Mouse (Mus musculus) thymus, postnatal 14 days (tissue): ENCODE data around the gene Eps15l1.
A peak's percentile ranks its signal among the peaks of the same experiment; 100 is the strongest.

ENCODE experiments used
- DNase-seq: peaks from one replicate; pipeline ENCODE4 v3.0.0; 2021

Gene Eps15l1

DNA sequence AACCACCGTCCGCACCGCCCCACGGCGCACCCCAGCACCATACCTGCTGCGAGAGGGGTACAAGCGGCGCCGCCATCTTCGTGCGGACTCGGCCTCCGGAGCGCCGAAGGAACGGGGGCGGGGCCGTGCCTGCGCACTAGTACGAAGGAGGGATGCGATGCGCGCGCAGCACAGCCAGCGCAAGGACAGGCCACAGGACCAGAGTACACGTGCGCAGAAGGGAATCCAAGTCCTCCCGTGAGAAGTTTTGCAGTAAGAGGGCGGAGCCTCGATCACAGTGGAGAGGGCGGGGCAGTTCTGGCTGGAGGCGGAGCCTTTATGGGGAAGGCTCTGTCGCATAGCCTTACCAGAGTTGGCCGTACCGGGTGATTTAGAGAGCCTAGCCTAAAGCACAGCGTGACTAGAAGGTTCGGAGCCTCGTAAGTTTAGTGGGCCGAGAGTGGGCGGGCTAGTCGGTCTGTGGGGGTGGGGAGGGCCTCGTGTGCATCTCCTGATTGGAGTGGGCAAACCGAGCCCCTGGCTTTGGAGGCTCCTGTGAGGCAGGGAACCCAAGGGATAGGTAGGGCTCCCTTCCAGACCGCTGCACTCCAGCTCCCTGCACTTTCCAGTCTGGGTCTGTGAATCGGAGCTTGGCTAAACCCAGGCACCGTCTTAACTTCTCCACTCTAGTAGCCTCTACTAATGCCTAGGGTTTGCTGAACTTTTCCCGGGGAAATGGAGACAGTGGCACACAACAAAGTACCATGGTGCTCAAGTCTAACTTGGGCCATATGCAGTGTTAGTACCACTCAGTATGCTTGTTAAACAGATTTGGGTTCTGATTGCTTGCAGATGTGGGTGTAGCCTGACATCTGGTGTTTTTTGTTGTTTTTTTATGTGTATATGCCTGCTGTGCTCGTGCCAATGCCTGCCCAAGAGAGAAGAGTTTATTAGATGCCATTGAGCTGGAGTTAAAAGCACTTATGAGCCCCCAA, at the start of gene Eps15l1:
Gene Eps15l1, minus strand, starts transcription at position 99 of the 974 bp plus-strand sequence.
- DNase-seq, result peak; percentile 99

DNA sequence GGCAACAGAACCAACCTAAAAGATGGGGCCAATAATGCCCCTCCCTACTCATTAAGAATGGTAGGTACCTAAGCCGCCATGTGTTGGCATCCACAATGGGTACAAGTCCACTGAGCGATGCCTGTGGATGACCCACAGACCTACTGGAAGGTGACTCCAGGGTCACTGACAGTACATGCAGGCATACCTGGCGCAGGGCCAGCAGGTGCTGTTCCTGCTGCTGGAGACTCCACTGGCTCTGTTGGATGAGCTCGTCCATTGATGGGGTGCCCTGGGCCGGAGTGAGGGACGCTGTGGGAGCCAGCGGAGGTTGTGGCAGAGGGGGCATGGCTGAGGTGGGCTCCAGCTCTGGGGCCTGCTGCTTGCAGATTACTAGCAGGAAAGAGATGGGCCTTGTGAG, 49.4 kb upstream of the Eps15l1 start:
- no peak for DNase-seq

DNA sequence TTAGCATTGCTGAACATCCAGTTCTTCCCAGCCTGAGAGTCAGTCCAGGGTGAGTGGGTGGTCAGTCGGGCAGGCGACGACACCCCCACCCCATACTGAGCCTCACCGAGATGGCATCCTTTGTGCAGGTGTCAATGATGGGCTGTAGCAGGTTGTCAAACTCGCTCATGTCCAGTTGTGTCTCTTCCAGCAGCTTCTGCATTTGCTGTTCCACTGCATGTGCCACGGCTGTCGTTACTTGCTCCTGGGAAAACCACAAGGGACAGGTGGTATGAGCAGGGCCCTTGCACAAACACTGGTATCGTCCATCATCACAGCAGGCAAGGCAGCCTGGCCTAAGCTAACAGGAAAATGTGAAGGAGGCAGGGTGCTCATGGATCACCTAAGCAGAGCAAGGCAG, 48.7 kb upstream of the Eps15l1 start:
- no peak for DNase-seq

DNA sequence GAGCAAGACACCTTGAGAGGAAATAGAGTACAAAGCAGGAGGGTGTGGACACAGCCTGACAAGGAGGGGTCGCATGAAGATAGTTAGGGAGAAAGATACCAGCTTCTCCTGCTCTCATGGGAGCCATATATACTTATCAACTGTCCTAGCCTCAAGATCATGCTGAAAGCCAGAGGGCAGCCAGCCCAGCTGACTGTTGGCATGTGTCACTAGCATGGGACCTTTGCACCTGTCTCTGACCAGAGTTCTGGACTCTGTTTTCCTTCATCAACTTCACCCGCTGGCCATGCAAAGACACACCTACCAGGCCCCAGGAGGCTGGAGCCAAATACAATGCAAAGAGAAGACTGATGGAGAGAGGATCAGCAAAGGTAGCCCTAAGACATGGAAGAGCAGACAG, 48.0 kb upstream of the Eps15l1 start:
- DNase-seq, result no peak

DNA sequence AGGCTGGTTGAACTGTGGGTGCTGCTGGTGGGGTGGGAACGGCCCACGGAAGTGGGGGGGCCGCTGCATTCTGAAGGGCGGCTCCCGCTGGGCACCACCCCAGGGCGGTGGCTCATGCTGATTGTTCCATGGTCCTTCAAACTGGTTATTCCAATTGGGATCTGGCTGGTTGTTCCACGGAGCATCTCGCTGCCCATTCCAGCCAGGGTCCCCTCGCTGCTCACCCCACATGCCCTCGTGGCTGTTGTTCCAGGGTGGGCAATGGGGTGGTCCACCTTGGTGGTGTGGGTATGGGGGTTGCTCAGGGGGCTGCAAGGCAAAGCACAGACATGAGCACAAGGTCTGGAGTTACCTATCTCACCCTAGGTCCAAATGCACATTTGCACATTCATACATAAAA, 43.0 kb upstream of the Eps15l1 start:
- DNase-seq, result no peak

DNA sequence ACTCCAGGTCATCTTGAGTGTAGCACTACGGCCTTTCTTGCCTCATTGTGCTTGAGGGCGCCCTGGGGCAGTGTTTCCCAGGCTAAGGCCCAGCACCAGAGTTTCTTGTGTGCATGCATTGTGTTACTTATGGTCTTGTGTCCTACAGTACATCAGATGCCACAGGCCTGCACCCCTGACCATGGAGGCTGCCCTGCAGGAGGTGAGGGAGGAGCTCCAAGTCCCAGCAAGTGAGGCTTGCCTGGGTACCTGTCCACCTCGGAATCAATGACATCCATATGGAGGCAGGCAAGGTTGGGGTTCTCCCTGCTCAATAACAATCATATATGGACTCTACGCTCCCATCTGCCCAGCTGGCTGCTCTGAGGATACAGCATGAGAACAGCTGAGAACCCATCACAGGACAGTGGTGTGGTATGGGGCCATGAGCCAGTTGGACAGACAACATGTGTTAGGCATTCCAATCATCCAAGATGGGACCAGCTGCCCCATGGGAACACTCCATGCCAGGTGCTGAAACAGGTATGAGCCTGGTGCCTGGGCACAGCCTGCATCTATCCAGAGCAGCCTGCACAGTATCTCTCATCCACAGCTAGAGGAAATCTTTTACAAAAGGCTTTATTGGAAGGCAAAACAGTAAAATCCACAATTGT, 38.7 kb upstream of the Eps15l1 start:
- DNase-seq, result no peak

DNA sequence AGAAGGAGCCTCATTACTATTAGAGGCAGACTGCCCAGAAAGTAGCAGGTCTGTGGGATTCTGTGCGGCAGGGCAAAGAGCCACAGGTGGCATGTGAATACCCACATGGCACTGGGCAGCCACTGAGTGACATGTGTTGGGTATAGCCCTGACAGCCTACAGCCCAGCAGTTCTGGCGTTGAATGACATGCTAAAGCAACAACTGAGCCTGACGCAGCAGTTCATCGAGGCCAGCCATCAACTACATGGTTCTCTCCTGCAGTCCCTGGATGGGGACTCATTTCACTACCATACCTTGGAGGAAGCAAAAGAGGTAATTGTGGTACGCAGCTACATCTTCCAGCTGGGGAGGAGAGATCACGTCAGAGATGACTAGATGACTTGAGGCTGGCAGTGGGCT, 37.2 kb upstream of the Eps15l1 start:
- DNase-seq, result no peak

DNA sequence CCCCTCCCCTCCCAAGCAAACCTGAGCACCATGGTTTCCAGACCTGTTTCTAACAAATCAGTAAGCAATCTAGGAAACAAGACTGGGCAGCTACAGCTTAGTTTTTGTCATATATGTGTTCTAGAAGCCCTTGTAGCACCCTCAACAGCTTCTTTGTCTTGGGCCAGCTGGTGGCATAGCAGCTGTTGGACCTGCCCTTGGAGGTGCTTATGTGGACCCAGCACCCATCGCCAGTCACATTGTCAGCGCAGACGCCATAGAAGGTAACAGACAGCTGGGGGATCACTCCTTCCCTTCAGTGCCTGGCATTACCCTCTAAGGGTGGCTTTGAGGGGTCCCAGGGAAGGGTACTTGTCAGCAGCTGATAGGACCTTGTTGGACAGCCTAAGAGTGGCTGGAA, 36.5 kb upstream of the Eps15l1 start:
- DNase-seq, result no peak

DNA sequence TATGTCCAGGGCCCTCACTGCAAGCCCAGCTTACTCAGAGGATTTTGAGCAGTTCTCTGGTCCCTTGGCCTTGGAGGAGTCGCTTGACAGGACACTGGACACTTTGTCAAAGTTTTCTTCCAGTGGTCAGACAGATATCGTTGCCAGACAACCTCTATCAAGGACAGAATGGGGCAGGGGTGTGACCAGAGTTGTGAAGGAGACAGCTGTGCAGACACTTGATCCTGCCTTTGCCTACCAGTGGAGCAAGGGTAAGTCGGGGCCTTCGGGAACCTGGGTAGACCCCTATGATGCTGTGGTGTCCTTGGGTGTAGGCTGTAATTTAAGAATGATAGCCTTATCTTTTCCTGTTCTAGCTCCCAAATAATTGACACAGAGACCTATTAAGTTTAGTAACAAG, 34.1 kb upstream of the Eps15l1 start:
- DNase-seq, result no peak

DNA sequence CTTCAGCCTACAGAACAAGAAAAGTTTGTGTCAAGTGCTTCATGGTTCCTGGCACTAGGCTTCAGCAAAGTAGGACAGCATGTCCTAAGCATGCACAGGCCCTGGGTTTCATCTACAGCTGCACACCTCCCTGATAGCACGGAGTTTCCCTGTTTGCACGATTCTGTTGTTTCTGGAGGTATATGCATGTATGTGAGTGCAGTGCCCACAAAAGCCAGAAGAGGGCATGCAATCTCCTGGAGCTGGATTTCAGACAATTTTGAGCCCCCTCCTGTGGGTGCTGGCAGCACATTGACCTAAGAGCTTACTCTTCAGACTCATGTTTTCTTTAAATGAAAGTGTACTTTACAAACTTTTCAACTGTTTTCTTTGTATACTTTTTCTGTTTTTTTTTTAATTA, 32.6 kb upstream of the Eps15l1 start:
- DNase-seq, result no peak

DNA sequence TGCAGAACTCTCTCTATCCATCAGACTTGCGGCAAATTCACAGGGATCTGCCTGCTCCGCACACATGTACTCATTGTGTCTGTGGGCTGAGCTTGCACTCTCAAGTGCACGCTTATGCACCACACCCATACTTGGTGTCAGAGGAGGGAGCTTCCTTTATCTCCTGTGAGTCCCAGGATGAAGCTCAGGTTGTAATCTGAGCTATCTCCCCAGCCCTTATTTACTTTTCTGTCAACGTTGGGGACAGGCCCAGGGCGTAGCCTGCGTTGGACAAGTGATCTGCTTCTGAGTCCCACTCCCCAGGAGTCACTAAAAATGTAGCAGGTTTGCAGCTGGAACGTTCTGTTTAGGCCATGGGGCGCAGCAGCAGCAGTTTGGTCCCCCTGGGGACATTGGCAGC, 30.3 kb upstream of the Eps15l1 start:
- DNase-seq, result no peak

DNA sequence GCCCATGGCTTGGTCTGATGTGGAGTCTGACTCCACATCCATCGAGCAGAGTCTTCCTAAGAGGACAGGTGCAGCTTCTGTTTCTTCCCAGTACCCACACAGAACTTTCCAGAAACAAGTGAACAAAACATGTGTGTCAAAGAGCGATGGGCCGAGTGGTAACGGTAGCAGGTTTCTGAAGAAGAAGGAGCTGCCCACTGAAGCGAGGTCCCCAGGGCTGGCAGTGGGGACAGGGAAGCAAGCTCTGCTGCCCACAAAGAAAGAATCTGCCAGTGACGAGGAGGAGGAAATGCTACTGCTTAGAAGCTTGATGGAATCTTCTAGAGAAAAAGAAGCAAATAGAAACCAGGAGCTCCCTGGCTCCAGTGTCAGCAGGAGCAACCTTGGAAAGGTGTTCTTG, 23.8 kb upstream of the Eps15l1 start:
- no peak for DNase-seq

DNA sequence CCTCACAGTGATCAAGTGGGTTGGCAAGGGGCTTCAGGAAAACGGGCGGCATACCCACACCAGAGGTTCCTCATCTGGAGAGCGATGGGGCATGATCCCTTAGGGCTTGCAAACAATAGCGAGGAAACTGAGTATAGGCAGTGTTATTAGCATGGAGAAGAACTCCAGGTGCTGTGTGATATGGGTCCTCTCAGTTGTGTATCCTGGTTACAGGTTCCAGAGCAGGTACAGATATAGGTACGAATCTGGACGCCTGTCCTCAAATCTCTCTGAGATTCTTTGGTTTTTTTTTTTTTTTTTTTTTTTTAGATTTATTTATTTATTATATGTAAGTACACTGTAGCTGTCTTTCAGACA, 22.7 kb upstream of the Eps15l1 start:
- no peak for DNase-seq

DNA sequence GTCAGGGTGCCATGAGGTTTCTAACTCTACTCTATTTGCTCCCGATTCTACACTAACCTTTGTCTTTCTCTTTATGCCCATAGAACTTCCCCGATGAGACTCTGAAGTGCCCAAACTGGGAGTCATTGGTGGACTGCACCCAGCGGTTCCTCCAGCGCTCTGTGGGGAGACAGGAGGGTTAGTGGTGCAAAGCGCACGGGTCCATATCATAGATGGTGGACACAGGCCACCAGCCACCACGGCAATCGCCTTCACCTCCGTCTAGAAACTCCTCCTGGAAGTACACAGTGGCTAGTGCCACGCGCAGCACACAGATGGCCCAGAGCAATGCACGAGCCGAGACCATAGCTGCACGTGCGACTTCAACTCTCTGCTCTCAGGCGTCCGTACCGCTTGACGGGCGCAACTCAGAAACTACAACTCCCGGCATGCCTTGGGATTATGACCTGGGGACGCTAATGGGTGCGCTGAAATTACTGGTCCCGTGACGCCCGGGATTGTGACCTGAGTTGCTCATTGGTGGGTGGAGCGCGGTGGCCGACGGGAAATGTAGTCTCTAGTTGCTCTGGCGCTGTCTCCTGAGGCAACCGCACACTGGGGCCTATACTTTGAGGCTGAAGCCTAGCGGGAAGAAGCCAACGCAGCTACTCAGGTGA, 22.2 kb upstream of the Eps15l1 start, which contains the start of the genes Calr3 and 1700030K09Rik:
Gene Calr3, minus strand, starts transcription at position 533 of the 656 bp plus-strand sequence.
Gene 1700030K09Rik, plus strand, starts transcription at position 543 of the 656 bp plus-strand sequence.
- peak; percentile 99 for DNase-seq

DNA sequence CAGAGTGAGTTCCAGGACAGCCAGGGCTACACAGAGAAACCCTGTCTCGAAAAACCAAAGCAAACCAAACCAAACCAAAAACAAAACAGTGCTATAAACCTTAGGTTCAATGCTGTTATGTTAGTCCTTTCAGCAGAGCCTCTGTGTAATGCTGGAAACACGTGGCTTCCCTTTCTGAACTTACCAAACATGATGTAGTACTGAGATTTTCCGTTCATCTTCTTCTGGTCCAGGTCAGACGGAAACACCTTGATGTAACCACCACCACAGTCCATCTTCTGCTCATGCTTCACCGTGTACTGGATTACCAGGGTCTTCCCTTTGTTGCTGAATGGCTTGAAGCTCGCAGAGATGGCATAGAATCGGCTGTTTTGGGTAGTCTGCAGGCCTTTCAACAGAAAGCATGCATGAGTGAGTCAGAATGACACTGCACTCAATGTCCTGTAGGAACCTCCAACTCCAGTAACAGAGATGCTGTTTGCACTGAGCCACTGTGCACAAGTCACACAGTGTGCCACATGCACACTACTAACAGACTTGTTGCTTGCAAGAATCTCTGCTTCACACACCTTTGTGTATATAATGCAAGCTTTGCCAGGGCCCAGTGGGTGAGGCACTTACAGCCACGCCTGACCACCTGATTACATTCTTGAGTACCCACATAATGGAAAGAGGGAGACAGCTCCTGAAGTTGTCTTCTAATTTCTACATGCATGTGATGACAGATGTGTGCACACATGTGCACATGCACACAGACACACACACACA, 17.2 kb upstream of the Eps15l1 start:
- no peak for DNase-seq

DNA sequence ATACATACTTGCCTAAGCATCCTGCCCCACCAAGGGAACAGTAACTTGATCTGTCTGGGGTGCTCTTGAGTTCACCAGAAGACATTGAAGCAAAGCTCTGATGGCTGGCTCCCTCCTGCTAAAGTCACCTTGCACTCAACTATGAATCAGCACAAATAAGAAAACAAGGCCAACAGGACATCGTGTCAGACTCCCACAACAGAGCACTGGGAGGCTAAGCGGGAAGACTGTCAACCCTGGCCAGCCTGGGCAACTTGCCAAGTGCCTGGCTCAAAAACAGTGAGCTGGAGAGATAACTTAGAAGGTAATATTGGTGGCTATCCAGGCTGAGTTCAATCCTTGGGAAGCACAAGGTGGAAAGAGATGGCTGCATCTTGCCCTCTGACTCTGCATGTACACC, 13.7 kb upstream of the Eps15l1 start:
- no peak for DNase-seq

DNA sequence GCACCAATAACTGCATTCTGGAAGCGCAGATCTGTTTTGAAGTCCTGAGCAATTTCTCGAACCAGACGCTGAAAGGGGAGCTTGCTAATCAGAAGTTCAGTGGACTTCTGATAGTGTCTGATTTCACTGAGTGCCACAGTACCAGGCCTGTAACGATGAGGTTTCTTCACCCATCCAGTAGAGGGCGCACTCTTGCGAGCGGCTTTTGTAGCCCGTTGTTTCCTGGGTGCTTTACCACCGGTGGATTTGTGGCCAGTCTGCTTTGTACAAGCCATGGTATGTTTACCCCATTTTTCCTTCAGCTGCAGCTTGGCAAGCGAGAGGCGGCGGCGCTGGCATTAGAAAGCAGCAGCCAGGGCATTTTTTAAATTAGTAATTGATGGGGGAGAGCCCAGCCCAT, 8.4 kb upstream of the Eps15l1 start:
- DNase-seq, result peak; percentile 67

DNA sequence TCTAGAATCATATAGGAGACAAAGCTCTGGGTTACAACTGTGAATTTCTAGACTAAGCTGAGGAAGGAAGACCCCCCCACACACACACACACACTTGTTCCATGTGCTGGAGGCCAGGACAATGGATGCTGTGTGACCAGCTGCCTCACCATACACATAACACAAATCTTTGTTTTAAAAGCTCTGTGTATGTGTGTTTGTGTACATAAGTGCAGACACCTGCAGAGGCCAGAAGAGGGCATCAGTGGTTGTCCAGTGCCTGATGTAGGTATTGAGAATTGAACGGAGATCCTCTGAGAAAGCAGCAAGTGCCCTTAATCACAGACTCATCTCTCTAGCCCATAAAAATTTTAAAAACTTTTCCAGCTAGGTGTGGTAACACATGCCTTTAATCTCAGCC, 1.7 kb upstream of the Eps15l1 start:
- no peak for DNase-seq

DNA sequence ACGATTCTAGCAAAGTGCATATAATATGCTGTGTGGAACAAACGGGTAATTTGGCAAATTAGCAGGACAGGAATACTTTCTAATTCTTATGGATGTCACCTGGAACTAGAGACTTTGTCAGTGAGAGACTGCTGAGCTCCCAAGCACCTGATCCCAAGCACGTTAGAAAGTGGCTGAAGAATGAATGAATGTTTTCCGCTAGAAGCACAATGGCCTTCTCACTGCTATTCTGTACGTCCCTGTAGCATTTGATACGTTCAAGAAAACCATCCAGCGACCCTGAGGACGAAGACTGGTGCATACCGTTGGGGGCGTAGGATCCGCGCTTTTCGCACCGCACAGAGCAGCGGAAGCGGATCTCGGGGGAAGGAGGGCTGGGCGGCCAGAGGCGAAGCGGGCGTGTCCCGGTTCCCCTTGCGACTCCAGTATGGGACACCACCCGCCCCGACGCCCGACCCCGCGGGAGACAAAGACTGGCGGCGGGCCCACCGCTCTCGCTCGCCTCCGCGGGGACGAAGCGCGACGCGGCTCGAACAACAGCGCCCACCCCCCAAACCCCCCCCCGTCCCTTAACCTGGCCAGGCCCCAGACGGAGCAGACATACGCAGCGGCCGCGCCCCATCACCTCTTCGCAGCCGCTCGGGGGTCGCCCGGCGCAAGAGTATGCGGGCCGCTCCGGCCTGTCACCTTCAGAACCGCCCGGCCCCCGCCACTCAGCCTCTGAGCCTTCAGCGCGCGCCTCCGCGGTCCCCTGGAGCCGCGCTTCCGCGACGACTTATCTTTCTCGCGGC, 494 bp downstream of the Eps15l1 start:
- peak; percentile 75 for DNase-seq

DNA sequence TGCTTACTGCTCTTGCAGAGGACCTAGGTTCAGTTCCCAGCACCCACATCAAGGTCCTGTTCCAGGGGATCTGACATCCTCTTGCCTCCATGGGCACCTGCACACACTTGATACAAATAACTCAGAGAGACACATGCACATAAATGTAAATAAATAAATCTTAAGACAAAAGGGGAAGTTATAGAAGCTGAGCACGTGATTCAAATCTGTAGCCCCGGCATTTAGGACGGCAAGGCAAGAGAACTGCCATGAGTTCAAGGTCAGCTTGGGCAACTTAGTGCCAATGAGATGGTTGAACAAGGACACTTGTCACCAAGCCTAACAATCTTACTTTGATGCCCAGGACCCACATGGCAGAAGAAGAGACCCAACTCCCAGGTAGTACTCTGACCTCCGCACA, 3.2 kb downstream of the Eps15l1 start:
- DNase-seq, result no peak

DNA sequence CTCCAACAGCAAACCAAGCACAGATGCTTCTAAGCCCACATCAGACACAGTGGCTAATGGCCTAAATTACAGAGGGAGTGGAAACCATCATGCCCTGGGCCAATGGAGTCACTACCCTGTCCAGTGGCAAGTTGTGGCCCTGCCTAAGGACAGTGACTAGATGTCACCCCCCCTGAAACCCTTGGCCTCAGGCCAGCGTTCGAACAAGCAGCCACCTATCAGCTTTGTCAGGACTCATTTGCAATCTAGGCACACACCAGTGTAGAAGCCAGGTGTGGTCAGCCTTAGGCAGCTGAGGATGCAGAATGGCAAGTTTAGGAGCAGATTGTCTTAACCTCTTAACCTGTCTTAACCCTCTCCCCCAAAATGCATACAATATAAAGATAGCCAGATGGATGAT, 6.0 kb downstream of the Eps15l1 start:
- DNase-seq, result no peak

DNA sequence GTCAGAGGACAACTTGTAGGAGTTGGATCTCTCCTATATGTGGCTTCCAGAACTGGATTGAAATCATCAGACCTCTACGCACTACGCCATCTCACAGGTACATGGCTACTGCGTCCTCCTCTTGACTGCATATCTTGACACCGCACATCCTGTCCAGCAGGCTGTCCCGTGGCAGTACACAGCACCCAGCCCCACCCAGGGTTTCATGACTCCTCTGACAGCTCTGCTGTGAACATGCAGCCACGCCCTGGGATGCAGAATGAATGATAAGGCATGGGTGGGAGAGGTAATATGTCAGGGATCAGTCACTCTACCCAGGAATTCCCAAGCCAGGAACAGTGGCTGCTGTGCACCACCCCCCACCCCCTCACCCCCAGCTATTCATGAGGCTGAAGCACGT, 7.4 kb downstream of the Eps15l1 start:
- DNase-seq, result no peak
